Mouse (Mus musculus) embryo, embryonic 11 days (tissue): ENCODE results near the gene Id3.

Source experiments
- DNase-seq: peaks from one replicate; pipeline ENCODE4 v3.0.0-alpha.2; 2015

Id3 gene

GRCm38 (mm10) chr4:136125458-136125857, 17.8 kb upstream of the Id3 start:
- no peak for DNase-seq

- DNase-seq: no peak
Measured at GRCm38 (mm10) chr4:136126019-136126418, 17.3 kb upstream of the Id3 start.

- DNase-seq: no peak
Measured at GRCm38 (mm10) chr4:136127670-136128069, 15.6 kb upstream of the Id3 start.

GRCm38 (mm10) chr4:136129842-136130241, 13.5 kb upstream of the Id3 start:
- DNase-seq: no peak

GRCm38 (mm10) chr4:136133801-136134200, 9.5 kb upstream of the Id3 start:
- no peak for DNase-seq

GRCm38 (mm10) chr4:136134418-136134977, 8.8 kb upstream of the Id3 start:
- peak; percentile 73 for DNase-seq

- peak; percentile 93 for DNase-seq
Measured at GRCm38 (mm10) chr4:136134978-136135873, 8.1 kb upstream of the Id3 start.

- DNase-seq: peak; percentile 73
Measured at GRCm38 (mm10) chr4:136135874-136136728, 7.2 kb upstream of the Id3 start.

- DNase-seq: peak; percentile 23
Measured at GRCm38 (mm10) chr4:136139326-136140110, 3.8 kb upstream of the Id3 start.

- peak; percentile 99 for DNase-seq
Measured at GRCm38 (mm10) chr4:136140327-136141250, 2.7 kb upstream of the Id3 start.

- DNase-seq: peak; percentile 57
Measured at GRCm38 (mm10) chr4:136142267-136143192, 767 bp upstream of the Id3 start.

- DNase-seq: peak; percentile 83
Measured at GRCm38 (mm10) chr4:136144126-136144926, 1.0 kb downstream of the Id3 start.

- DNase-seq: no peak
Measured at GRCm38 (mm10) chr4:136144927-136145292, 1.6 kb downstream of the Id3 start.

GRCm38 (mm10) chr4:136145362-136145885, 2.1 kb downstream of the Id3 start:
- no peak for DNase-seq

- DNase-seq: no peak
Measured at GRCm38 (mm10) chr4:136145991-136146711, 2.9 kb downstream of the Id3 start.

GRCm38 (mm10) chr4:136146712-136147154, 3.4 kb downstream of the Id3 start:
- DNase-seq: peak; percentile 56

GRCm38 (mm10) chr4:136147436-136148135, 4.3 kb downstream of the Id3 start:
- DNase-seq: peak; percentile 97
